Mouse (Mus musculus) heart, adult 2 months (tissue): ENCODE data around the gene Htra3. TPM values are rescaled to one million over a fixed set of nuclear protein-coding genes. Genes with fewer than 3 reads are reported as not detected.

Experiments used
- DNase-seq, 2 experiments: peaks; one replicate each; pipeline ENCODE4 v3.0.0; 2021
- H3K27ac ChIP-seq: fragments of 200-600 bp; 2 replicates; pipeline ENCODE4 v1.8.1; 2022
- H3K27me3 ChIP-seq: fragments of 200-500 bp; 2 replicates; pipeline ENCODE4 v1.6.1; 2012; ENCODE audit warnings: mild to moderate bottlenecking, low read length, inconsistent platforms, mixed read lengths; ENCODE audit not compliant: control insufficient read depth, insufficient read depth
- H3K36me3 ChIP-seq: fragments of 200-500 bp; 2 replicates; pipeline ENCODE4 v1.6.1; 2012; ENCODE audit warnings: low read length, inconsistent platforms; ENCODE audit not compliant: control insufficient read depth, insufficient read depth
- H3K4me1 ChIP-seq: fragments of 200-500 bp; 2 replicates; pipeline ENCODE4 v1.6.1; 2011; ENCODE audit warnings: low read length; ENCODE audit not compliant: control insufficient read depth, insufficient read depth
- H3K4me3 ChIP-seq: fragments of 200-600 bp; 2 replicates; pipeline ENCODE4 v1.8.1; 2022
- H3K79me2 ChIP-seq: fragments of 200-500 bp; replicated peaks from 2 replicates; pipeline ENCODE4 v1.6.1; 2012; ENCODE audit warnings: mild to moderate bottlenecking, inconsistent platforms, low read length, moderate library complexity, mixed read lengths; ENCODE audit not compliant: control insufficient read depth, insufficient read depth
- H3K9ac ChIP-seq: fragments of 200-500 bp; 2 replicates; pipeline ENCODE4 v1.6.1; 2012; ENCODE audit warnings: low read depth, mild to moderate bottlenecking, control low read depth, inconsistent platforms, low read length, mixed read lengths
- CTCF ChIP-seq: fragments of 200-600 bp; IDR thresholded peaks from 2 replicates; pipeline ENCODE4 v1.8.1; 2022; ENCODE audit warnings: antibody characterized with exemption, mild to moderate bottlenecking, moderate library complexity
- EP300 ChIP-seq: fragments of 200-500 bp; IDR thresholded peaks from 2 replicates; pipeline ENCODE4 v1.6.1; 2011; ENCODE audit warnings: low read depth, low read length, control low read depth; ENCODE audit not compliant: insufficient read depth
- POLR2A ChIP-seq: fragments of 200-500 bp; IDR thresholded peaks from 2 replicates; pipeline ENCODE4 v1.6.1; 2011; ENCODE audit warnings: mild to moderate bottlenecking, low read depth, low read length, control low read depth; ENCODE audit not compliant: insufficient read depth
- WGBS: fragments of 180-500 bp; shearing (Covaris S2); methylation state at CpG from one replicate; pipeline ENCODE4 v1.1.7; 2018; 5-methylcytosine and 5-hydroxymethylcytosine counted together
- intact Hi-C: fragments of 180-260 bp; cut with DNase I; formaldehyde crosslinking; loops from one replicate; pipeline ENCODE4 v1.15.1; 2025
- polyA plus RNA-seq: library from polyadenylated mRNA; depleted of rRNA; stranded (reverse); fragments of >200 nt; gene quantifications from 2 replicates; pipeline ENCODE4 v1.2.3, GENCODE M21; 2012
- total RNA-seq, 2 experiments: library from RNA; stranded (reverse); gene quantifications; 2 replicates each; pipeline ENCODE4 v1.2.3; 2021

Gene Htra3
- total and polyA plus RNA-seq, 3 experiments: 101 to 130 (median 102) TPM

- H3K79me2 ChIP-seq: no peaks in the 10 kb centered on the region
- no peaks in the 10 kb centered on the region for H3K27me3 ChIP-seq
- intact Hi-C loops: loop anchor here (5.0 to 10.0 kb wide), 2 partner anchors 153 to 271 kb away; no protein-coding TSS in a partner anchor
- no peak for TF ChIP-seq POLR2A
- TF ChIP-seq EP300: no peak
- TF ChIP-seq CTCF: no peak
- no peak overlapping the region for H3K4me3 ChIP-seq
- WGBS: 79% methylated on average over 4 of the region's 4 CpGs
- H3K36me3 ChIP-seq: no peaks in the 10 kb centered on the region
- no peak for DNase-seq
- H3K9ac ChIP-seq: no peak overlapping the region
- H3K27ac ChIP-seq: no peak overlapping the region
- no peaks in the 10 kb centered on the region for H3K4me1 ChIP-seq
Measured at GRCm38 (mm10) chr5:35703814-35704213, 24.2 kb upstream of the Htra3 start.

- no peaks in the 10 kb centered on the region for H3K27me3 ChIP-seq
- no peak overlapping the region for H3K27ac ChIP-seq
- no peaks in the 10 kb centered on the region for H3K36me3 ChIP-seq
- no peaks in the 10 kb centered on the region for H3K4me1 ChIP-seq
- TF ChIP-seq POLR2A: no peak
- no peak for TF ChIP-seq EP300
- no peak for TF ChIP-seq CTCF
- DNase-seq: no peak
- H3K79me2 ChIP-seq: no peaks in the 10 kb centered on the region
- no peak overlapping the region for H3K4me3 ChIP-seq
- no peak overlapping the region for H3K9ac ChIP-seq
- 83% methylated on average over 8 of the region's 8 CpGs for WGBS
- intact Hi-C loops: loop anchor here (5.0 to 10.0 kb wide), 2 partner anchors 154 to 272 kb away; no protein-coding TSS in a partner anchor
Measured at GRCm38 (mm10) chr5:35703183-35703582, 23.6 kb upstream of the Htra3 start.

- 62% methylated on average over 4 of the region's 4 CpGs for whole genome bisulfite sequencing
- Histone ChIP-seq H3K9ac (no peak overlapping the region), H3K4me3 (no peak overlapping the region), H3K27ac (no peak overlapping the region), H3K36me3 (no peaks in the 10 kb centered on the region), H3K79me2 (no peaks in the 10 kb centered on the region), H3K27me3 (no peaks in the 10 kb centered on the region), H3K4me1 (no peaks in the 10 kb centered on the region)
- intact Hi-C loops: loop anchor here (5.0 to 10.0 kb wide), 2 partner anchors 155 to 272 kb away; no protein-coding TSS in a partner anchor
- TF ChIP-seq EP300 (no peak), POLR2A (no peak), CTCF (no peak)
- DNase-seq: no peak
Measured at GRCm38 (mm10) chr5:35702582-35703140, 23.1 kb upstream of the Htra3 start.

GRCm38 (mm10) chr5:35701042-35701441 lies 21.5 kb upstream of the Htra3 start:
- DNase-seq: peak; percentile 67 to 81
- Histone ChIP-seq H3K27ac (no peak overlapping the region), H3K4me3 (no peak overlapping the region), H3K27me3 (no peaks in the 10 kb centered on the region), H3K4me1 (no peaks in the 10 kb centered on the region), H3K79me2 (no peaks in the 10 kb centered on the region), H3K9ac (no peak overlapping the region), H3K36me3 (no peaks in the 10 kb centered on the region)
- 45% methylated on average over 6 of the region's 6 CpGs for WGBS
- TF ChIP-seq EP300 (peak; percentile 48; the same call in 1 of the 2 replicates), CTCF (peak; percentile 93), POLR2A (no peak)
- intact Hi-C loops: loop anchor here (2.0 to 10.0 kb wide), 3 partner anchors 54 to 274 kb away; no protein-coding TSS in a partner anchor

- Histone ChIP-seq H3K27ac (no peak overlapping the region), H3K4me1 (peaks cover 3% of the 10 kb centered on the region), H3K27me3 (no peaks in the 10 kb centered on the region), H3K79me2 (no peaks in the 10 kb centered on the region), H3K36me3 (no peaks in the 10 kb centered on the region), H3K4me3 (no peak overlapping the region), H3K9ac (no peak overlapping the region)
- intact Hi-C loops: loop anchor here (5.0 kb wide), 1 partner anchor 99 kb away; no protein-coding TSS in a partner anchor
- WGBS: 53% methylated on average over 5 of the region's 5 CpGs
- TF ChIP-seq CTCF (peak; percentile 55), POLR2A (no peak)
- DNase-seq: no peak
Measured at GRCm38 (mm10) chr5:35695815-35696214, 16.2 kb upstream of the Htra3 start.

GRCm38 (mm10) chr5:35693638-35694037 lies 14.1 kb upstream of the Htra3 start:
- no peak for DNase-seq
- Histone ChIP-seq H3K36me3 (no peaks in the 10 kb centered on the region), H3K4me1 (peaks cover 12% of the 10 kb centered on the region), H3K9ac (no peak overlapping the region), H3K79me2 (no peaks in the 10 kb centered on the region), H3K4me3 (no peak overlapping the region), H3K27ac (no peak overlapping the region), H3K27me3 (no peaks in the 10 kb centered on the region)
- TF ChIP-seq EP300 (no peak), CTCF (no peak), POLR2A (no peak)
- intact Hi-C loops: no loop called here
- 57% methylated on average over 4 of the region's 4 CpGs for WGBS
